Mouse (Mus musculus) C2C12 (cell line): ENCODE measurements around the gene Setx. TPM values are rescaled to one million over a fixed set of nuclear protein-coding genes. Genes with fewer than 3 reads are reported as not detected.

Source experiments
- H3K27me3 ChIP-seq: one replicate; pipeline ENCODE4 v1.6.1; 2011; ENCODE audit not compliant: control insufficient read depth, insufficient read depth, insufficient read length
- H3K36me3 ChIP-seq: one replicate; pipeline ENCODE4 v1.6.1; 2011; ENCODE audit not compliant: control insufficient read depth, insufficient read depth
- H3K4me3 ChIP-seq: one replicate; pipeline ENCODE4 v1.5.1; 2011; ENCODE audit warnings: mild to moderate bottlenecking, control low read depth; ENCODE audit not compliant: poor library complexity, insufficient read depth, severe bottlenecking
- H3K79me2 ChIP-seq: one replicate; pipeline ENCODE4 v1.6.1; 2011; ENCODE audit not compliant: control insufficient read depth, insufficient read depth
- H3K79me3 ChIP-seq: one replicate; pipeline ENCODE4 v1.6.1; 2011; ENCODE audit warnings: low read depth, control low read depth
- H3ac ChIP-seq: one replicate; pipeline ENCODE3; 2011; ENCODE audit warnings: low read depth; ENCODE audit not compliant: control insufficient read depth, insufficient read length
- CEBPB ChIP-seq: IDR thresholded peaks from one replicate; pipeline ENCODE4 v1.6.1; 2011; ENCODE audit warnings: low read depth, mild to moderate bottlenecking, control low read depth, moderate library complexity
- CTCF ChIP-seq: IDR thresholded peaks from one replicate; pipeline ENCODE4 v1.5.1; 2011; ENCODE audit not compliant: control insufficient read depth, insufficient read depth, insufficient read length
- FOSL1 ChIP-seq: IDR thresholded peaks from one replicate; pipeline ENCODE4 v1.8.0; 2011; ENCODE audit warnings: mild to moderate bottlenecking, low read length; ENCODE audit not compliant: poor library complexity, insufficient read depth, severe bottlenecking
- MAX ChIP-seq: IDR thresholded peaks from one replicate; pipeline ENCODE4 v1.6.1; 2011; ENCODE audit warnings: mild to moderate bottlenecking, control low read depth
- MYOD1 ChIP-seq: IDR thresholded peaks from one replicate; pipeline ENCODE4 v1.6.1; 2011; ENCODE audit warnings: low read depth; ENCODE audit not compliant: control insufficient read depth, insufficient read length
- MYOG ChIP-seq: IDR thresholded peaks from one replicate; pipeline ENCODE4 v1.6.1; 2011; ENCODE audit not compliant: control insufficient read depth, insufficient read length; ENCODE audit errors: extremely low read depth
- USF1 ChIP-seq: IDR thresholded peaks from one replicate; pipeline ENCODE4 v1.6.1; 2011; ENCODE audit warnings: low read depth, mild to moderate bottlenecking, control low read depth, moderate library complexity
- polyA plus RNA-seq: library from polyadenylated mRNA; unstranded; fragments of >200 nt; fragmentation: generic; extraction: Trizol; gene quantifications from one replicate; pipeline ENCODE4 v1.2.1, GENCODE M21; 2012; ENCODE audit warnings: missing spikeins

Gene Setx
- polyA plus RNA-seq, 1 experiment = 4.7 TPM

GRCm38 (mm10) chr2:29179810-29180209, 55.8 kb downstream of the Setx start:
- H3K36me3 ChIP-seq = peaks cover 48% of the 10 kb centered on the region

GRCm38 (mm10) chr2:29181111-29181510, 57.1 kb downstream of the Setx start:
- H3K36me3 ChIP-seq = peaks cover 35% of the 10 kb centered on the region
- no peaks in the 10 kb centered on the region for H3K79me2 ChIP-seq
- H3K27me3 ChIP-seq = no peaks in the 10 kb centered on the region
- TF ChIP-seq MAX (no peak), CTCF (no peak)
- H3K79me3 ChIP-seq = no peaks in the 10 kb centered on the region
- H3ac ChIP-seq = no peak overlapping the region
- H3K4me3 ChIP-seq = no peak overlapping the region

More at GRCm38 (mm10) chr2:29179810-29180209, 55.8 kb downstream of the Setx start:
- no peaks in the 10 kb centered on the region for H3K79me2 ChIP-seq
- no peak overlapping the region for H3K4me3 ChIP-seq
- no peaks in the 10 kb centered on the region for H3K79me3 ChIP-seq
- no peak for TF ChIP-seq MYOG
- H3ac ChIP-seq = no peak overlapping the region
- no peaks in the 10 kb centered on the region for H3K27me3 ChIP-seq

GRCm38 (mm10) chr2:29183266-29183924, 59.4 kb downstream of the Setx start:
- peaks cover 22% of the 10 kb centered on the region for H3K36me3 ChIP-seq
- H3ac ChIP-seq = no peak overlapping the region
- TF ChIP-seq MYOG (no peak), CEBPB (no peak), MAX (no peak), MYOD1 (no peak), CTCF (no peak), FOSL1 (no peak), USF1 (no peak)
- H3K27me3 ChIP-seq = no peaks in the 10 kb centered on the region
- H3K79me2 ChIP-seq = no peaks in the 10 kb centered on the region
- H3K79me3 ChIP-seq = no peaks in the 10 kb centered on the region
- no peak overlapping the region for H3K4me3 ChIP-seq

- Histone ChIP-seq H3K79me2 (no peaks in the 10 kb centered on the region), H3ac (no peak overlapping the region), H3K79me3 (no peaks in the 10 kb centered on the region), H3K4me3 (no peak overlapping the region), H3K36me3 (peaks cover 8% of the 10 kb centered on the region), H3K27me3 (no peaks in the 10 kb centered on the region)
- no peak for TF ChIP-seq USF1
- TF ChIP-seq CTCF = no peak
- TF ChIP-seq MYOD1 = no peak
- no peak for TF ChIP-seq MYOG
- TF ChIP-seq FOSL1 = no peak
- no peak for TF ChIP-seq MAX
- no peak for TF ChIP-seq CEBPB
Measured at GRCm38 (mm10) chr2:29186209-29186608, 62.2 kb downstream of the Setx start.

- TF ChIP-seq USF1 (no peak), MYOD1 (no peak), FOSL1 (no peak), MYOG (no peak), CEBPB (no peak), CTCF (no peak), MAX (no peak)
- H3K27me3 ChIP-seq = no peaks in the 10 kb centered on the region
- H3K79me2 ChIP-seq = no peaks in the 10 kb centered on the region
- no peak overlapping the region for H3ac ChIP-seq
- H3K4me3 ChIP-seq = no peak overlapping the region
- H3K36me3 ChIP-seq = no peaks in the 10 kb centered on the region
- no peaks in the 10 kb centered on the region for H3K79me3 ChIP-seq
Measured at GRCm38 (mm10) chr2:29190392-29190791, 66.4 kb downstream of the Setx start.
